Mouse (Mus musculus) heart, adult 8-10 months (tissue): Measurements from ENCODE around the gene Mcm6. TPM values are rescaled to one million over a fixed set of nuclear protein-coding genes. Genes with fewer than 3 reads are reported as not detected.

Experiments
- total RNA-seq, 4 experiments: library from RNA; stranded (reverse); gene quantifications; 2 replicates each; pipeline ENCODE4 v1.2.4; 2022

Gene Mcm6
- total RNA-seq, 4 experiments from 2014 or later: 4.9 to 6.2 (median 5.5) TPM

Other genes with a start within 250 kb of the Mcm6 start
- gene Ubxn4, start 115.7 kb downstream of the Mcm6 start, total RNA-seq: 10 to 100 TPM; 35.4 to 43.4 (median 40.7) TPM
- not detected for gene Lct, start 31.3 kb downstream of the Mcm6 start, total RNA-seq
- 10 to 100 TPM; 64.0 to 71.4 (median 65.7) TPM for gene Dars, start 57.7 kb upstream of the Mcm6 start, total RNA-seq
- gene Cxcr4, start 232.6 kb upstream of the Mcm6 start, total RNA-seq: 1 to 10 TPM; 5.0 to 8.6 (median 6.9) TPM